Mouse (Mus musculus): ENCODE data around the gene Plcb1.

Gene Plcb1

GRCm38 (mm10) chr2:134914091-134914550 is 128.3 kb downstream of the Plcb1 start:
- no peak for DNase-seq

DNA sequence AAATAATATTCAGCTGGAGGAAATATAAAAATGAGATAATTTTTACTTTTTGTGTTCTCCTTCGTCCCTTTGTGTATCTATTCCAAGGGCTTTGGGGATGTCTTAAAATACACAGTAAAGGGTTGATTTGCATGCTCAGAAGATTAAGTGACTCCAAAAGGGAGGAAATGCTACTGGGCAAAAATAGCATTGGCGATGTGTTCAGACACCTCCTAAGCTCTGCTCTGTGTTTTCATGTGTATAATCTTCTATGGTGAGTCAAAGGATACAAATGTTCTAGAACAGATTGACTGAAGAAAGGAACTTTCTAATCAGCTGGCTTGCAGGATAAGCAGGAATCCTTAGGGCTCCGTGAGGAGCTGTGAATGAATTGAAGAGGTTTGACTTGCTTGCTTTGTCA is 129.2 kb downstream of the Plcb1 start:
- no peak for DNase-seq

GRCm38 (mm10) chr2:134920611-134921280 is 134.9 kb downstream of the Plcb1 start:
- DNase-seq = no peak

GRCm38 (mm10) chr2:134922636-134923375 is 136.9 kb downstream of the Plcb1 start:
- DNase-seq = no peak

DNA sequence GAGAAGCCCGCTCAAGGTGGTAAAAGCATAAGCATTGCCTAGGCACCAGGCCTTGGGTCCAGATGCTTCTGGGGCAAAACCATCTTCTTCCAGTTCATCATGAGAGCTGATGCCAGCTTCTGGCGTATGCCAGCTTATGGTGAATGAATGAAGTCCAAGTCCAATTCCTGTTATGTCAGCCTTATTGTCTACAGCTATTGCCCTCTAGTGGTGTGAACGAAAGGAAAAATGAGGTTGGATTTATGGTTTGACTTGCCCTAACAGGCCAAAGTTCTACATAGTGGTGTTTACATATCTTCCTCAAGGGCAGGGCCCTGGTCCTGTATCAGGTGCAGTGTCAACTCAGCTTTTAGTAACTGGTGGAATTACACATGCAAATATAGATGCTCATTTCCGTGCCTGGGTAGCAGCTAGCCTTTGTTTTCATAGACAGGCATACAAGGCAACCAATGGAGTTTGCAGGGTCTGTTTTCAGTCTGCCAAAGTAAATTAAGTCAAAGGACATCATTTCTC is 138.3 kb downstream of the Plcb1 start:
- no peak for DNase-seq

GRCm38 (mm10) chr2:134926266-134926665 is 140.4 kb downstream of the Plcb1 start:
- no peak for DNase-seq

GRCm38 (mm10) chr2:134927072-134927471 is 141.2 kb downstream of the Plcb1 start:
- DNase-seq = no peak

DNA sequence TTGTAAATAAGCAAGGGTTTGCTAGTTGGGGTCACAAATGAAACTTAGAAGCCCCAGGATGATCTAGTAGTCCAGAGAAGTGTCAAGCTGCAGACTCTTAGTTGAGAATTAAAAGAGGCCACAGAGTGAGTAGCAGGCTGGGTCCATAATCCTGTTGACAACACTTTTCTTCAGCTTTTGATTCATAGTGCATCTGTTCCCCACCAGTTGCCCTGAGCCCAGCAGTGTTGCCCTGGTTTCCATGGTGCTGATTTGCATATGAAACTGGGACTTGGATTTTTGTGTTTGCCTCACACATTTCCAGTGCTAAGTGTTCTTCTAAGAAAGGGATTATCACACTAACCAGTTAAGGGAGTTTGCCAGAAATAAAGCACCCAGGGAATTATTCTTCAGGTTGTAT is 143.6 kb downstream of the Plcb1 start:
- DNase-seq = no peak

DNA sequence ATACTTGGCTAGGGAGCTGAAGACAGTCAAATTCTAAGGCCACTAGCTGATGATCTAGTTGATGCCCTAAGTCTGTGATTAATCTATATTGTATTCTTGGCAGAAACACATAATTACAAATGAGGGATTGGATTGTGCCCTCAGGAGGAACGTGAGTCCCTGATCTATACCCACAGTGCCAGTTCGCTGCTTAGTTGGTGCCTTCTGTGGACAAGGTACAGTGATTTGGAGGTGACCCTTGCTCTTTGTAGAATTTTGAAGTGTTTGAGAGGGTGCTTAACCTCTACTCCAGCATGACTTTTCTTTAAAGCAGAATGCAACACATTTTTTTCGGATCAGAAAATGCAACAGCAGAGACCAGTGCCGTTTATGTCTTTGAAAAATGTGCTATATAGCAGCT is 145.1 kb downstream of the Plcb1 start:
- no peak for DNase-seq

DNA sequence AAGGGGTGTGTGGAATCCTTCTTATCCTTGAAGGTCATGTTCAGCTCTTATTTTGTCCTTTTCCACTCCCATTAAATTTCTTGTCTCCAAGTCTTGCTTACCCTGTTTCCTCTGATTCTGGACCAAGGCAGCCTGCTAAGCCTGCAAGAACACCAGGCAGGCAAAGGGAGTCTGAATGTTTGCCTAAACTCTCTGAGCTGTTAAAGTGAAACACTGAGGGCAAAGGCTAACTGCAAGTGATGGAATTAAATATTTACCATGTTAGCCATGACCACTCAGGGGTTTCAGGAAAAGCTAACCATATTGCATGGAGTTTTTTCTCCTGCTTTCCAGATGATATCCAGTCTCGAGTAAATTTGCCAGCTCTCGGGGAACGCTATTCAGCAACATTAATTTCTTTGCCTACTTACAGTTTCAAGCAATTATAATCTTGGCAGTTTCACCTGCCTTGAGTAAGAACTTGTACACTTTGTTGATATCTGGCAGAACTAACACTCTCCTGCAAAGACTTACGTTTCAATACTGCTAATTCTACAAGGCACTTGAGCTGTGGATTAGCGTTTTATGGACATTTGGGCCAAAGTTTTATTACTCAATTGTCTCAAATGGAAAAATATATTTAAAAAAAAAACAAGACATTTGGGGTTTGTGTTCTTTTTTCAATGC is 146.0 kb downstream of the Plcb1 start:
- no peak for DNase-seq

DNA sequence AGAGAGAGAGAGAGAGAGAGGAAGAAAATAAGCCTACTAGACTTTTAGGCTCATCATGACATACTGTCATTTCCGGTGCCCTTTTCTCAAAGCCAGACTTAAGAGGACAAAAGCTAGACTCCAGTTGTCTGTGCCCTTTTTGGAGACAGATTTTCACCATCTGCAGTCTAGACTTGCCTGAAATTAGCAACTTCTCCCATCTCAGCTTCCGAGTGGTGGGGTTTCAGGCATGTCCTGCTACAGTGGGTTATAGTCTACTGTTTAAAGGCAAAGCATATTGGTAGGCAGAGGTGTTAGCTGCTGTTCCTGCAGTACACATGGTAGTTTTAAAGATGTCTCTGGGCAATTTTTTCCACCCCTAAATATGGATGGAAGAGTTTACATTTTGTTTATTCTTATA is 149.6 kb downstream of the Plcb1 start:
- no peak for DNase-seq

DNA sequence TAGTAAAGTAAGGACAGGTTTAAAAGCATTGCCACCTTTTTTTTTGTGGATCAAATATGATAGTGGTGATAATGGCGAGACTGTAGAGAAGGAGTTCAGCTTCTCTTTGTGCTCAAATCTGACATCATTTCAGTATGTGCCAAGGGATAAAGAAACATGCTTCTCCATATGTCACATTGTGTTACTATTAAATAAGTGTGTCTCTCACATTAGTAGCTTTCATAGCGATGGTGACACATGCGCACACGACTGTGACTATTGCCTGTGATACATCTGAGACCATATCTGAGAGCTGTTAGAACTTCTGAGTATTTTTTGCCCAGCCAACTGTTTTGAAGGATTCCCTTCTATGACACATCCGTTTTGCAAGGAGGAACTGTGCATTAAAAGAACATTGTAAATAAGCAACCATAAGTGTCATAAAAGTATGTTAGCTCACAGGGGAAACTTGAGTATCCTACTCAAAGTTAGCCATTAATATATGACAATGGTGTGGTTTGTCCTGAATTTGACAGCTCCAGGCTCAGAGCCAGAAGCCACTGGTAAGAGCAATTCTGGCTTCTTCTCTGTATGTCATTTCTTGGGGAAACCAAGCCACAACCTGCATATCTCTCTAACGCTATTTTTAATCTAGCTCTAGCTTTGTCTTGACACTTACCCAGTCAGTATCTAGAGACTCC is 150.2 kb downstream of the Plcb1 start:
- no peak for DNase-seq

DNA sequence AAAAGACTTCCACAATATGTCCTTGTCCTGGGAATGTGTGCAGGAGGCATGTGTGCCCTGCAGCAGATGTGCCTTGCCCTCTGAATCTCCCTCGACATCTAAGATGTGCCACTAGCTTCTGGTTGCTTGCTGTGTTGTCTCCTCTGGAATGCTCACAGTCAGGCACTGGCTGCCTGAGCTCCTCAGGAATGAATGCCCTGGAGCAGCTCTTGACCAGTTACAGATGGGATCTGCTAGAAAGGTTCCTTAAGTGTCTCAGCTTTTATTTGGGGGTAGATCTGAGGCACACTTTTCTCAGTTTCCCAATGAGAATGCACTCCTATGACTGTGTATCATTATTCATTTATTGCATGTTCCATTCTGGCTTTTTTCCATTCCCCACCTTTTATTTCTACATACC is 151.8 kb downstream of the Plcb1 start:
- DNase-seq = no peak

DNA sequence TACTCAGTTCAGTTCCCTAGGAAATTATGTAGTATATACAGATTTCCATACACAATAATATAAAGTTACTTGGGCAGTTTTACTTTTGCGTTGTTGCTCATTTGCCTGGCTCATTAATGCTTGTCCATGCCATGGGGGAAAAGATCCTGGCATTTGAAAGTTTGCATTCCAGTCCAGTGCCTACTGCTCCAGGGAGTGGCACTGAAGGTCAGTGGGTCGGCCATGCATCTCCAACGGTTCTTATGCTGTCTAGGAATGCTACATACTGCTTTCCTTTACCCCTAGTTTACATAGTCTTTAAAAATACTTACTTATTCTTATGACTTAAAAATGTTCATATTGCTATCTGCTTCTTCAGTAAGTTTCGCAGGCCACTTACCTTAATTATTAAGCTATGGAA is 156.2 kb downstream of the Plcb1 start:
- DNase-seq = no peak

- DNase-seq = no peak
Observed at GRCm38 (mm10) chr2:134942919-134943318, 157.1 kb downstream of the Plcb1 start.

- DNase-seq = no peak
Observed at GRCm38 (mm10) chr2:134946331-134946730, 160.5 kb downstream of the Plcb1 start.

DNA sequence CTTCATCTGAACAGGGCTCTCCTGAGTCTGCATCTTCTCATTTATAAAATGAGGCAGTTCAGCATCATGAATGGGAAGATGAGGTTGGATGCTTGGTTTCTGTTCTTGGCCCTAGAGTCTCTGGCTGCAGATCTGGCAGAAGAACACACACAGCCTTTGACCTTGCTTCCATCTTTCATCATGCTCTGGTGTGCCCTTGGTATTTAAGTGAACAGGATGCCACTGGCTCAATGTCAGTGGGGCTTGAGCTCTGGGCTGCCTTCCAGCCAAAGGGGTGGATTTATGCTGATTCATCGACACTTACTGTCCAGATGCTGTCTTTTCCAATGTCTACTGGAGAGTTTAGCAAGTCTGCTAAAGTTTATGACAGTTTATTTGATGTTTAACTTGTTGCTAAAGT is 161.0 kb downstream of the Plcb1 start:
- DNase-seq = peak; percentile 44

DNA sequence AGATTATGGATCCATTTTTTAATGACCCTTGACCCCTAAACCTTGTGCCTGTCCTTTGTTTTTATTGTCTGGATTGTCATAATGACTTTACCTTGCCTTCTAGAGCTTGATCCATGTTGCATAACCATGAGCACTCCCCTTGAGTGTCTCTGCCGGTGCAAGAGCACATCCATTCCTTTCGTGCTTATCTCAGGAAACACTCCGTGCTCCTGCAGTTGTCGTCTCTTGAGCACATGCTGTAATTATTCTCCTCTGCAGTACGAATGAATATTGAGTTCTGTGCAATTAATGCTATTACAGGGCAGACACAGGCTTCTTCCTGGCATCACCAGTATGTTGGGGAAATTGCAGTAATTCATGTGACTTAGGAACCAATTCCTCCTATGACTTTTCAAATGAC is 166.2 kb downstream of the Plcb1 start:
- no peak for DNase-seq

GRCm38 (mm10) chr2:134956436-134956835 is 170.6 kb downstream of the Plcb1 start:
- DNase-seq = no peak

DNA sequence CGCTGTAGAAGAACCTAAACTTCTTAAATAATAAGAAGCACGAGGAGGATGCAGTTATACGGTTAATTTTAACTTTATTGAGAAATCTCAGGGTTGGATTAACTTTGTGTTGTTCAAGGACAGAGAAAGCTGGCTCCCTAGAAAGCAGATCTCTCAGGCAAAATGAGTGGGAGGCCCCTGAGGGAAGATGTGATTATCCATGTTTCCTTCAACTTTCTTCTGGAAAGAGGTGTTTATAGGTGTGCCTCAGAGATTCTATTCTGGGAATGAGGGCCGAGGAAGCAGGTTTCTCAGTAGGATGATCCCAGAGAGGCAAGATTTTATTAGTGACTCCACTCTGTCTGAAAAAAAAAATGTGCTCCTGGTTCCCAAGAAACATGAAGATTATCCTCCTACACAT is 180.3 kb downstream of the Plcb1 start:
- no peak for DNase-seq

- no peak for DNase-seq
Observed at GRCm38 (mm10) chr2:134968380-134968779, 182.5 kb downstream of the Plcb1 start.

- DNase-seq = no peak
Observed at GRCm38 (mm10) chr2:134972376-134972775, 186.5 kb downstream of the Plcb1 start.

- no peak for DNase-seq
Observed at GRCm38 (mm10) chr2:134974711-134975110, 188.8 kb downstream of the Plcb1 start.

Data from lung, postnatal 14 days (tissue).